Mouse (Mus musculus) left cerebral cortex, postnatal 25 days (tissue): ENCODE data around the gene Csf3. TPM values are rescaled to one million over a fixed set of nuclear protein-coding genes. Genes with fewer than 3 reads are reported as not detected.
"Not testable (repeated sequence)": the region's sequence is repeated elsewhere in the genome, so short reads cannot be mapped to it uniquely, and the experiment has no call there.

Experiments used
- DNase-seq, 2 experiments: peaks; one replicate each; pipeline ENCODE4 v3.0.0; 2022; ENCODE audit warnings: low spot score in 2 of 2, mixed read lengths in 1 of 2
- intact Hi-C: fragments of 180-260 bp; cut with DNase I; formaldehyde crosslinking; loops from one replicate; pipeline ENCODE4 v1.15.1; 2025
- total RNA-seq, 2 experiments: library from RNA; stranded (reverse); gene quantifications; 2 replicates each; pipeline ENCODE4 v1.2.3; 2021

The Csf3 gene
- total RNA-seq, result not detected

- intact Hi-C loops, result loop anchor here (5.0 kb wide), 1 partner anchor 126 kb away; no protein-coding TSS in a partner anchor
These were observed at the start of gene Csf3 for GRCm38 (mm10) chr11:98701213-98701670. TSS of gene Csf3 (plus strand) at chr11:98701263.

GRCm38 (mm10) chr11:98655076-98655475 is 46.0 kb upstream of the Csf3 start:
- DNase-seq, result peak in 1 of 2 experiments; percentile 3
- intact Hi-C loops, result loop anchor here (1.0 to 5.0 kb wide), 2 partner anchors 21 to 48 kb away; no protein-coding TSS in a partner anchor

More at GRCm38 (mm10) chr11:98701213-98701670, at the start of gene Csf3:
- no peak for DNase-seq

GRCm38 (mm10) chr11:98660517-98660916 is 40.5 kb upstream of the Csf3 start:
- intact Hi-C loops, result no loop called here
- peak; percentile 44 to 77 for DNase-seq

GRCm38 (mm10) chr11:98664091-98664490 is 37.0 kb upstream of the Csf3 start, which contains the start of gene Gsdma:
TSS of gene Gsdma (plus strand) at chr11:98664351.
- intact Hi-C loops, result no loop called here
- DNase-seq, result no peak

- intact Hi-C loops, result no loop called here
- DNase-seq, result no peak
These were observed 32.1 kb upstream of the Csf3 start for GRCm38 (mm10) chr11:98668984-98669383.

GRCm38 (mm10) chr11:98671284-98671815 is 29.7 kb upstream of the Csf3 start:
- no peak for DNase-seq
- intact Hi-C loops, result no loop called here

GRCm38 (mm10) chr11:98671857-98672256 is 29.2 kb upstream of the Csf3 start:
- intact Hi-C loops, result no loop called here

GRCm38 (mm10) chr11:98672482-98672881 is 28.6 kb upstream of the Csf3 start:
- intact Hi-C loops, result no loop called here
- no peak for DNase-seq

More at GRCm38 (mm10) chr11:98671857-98672256, 29.2 kb upstream of the Csf3 start:
- DNase-seq, result no peak

GRCm38 (mm10) chr11:98673136-98673535 is 27.9 kb upstream of the Csf3 start:
- intact Hi-C loops, result not testable (repeated sequence)
- DNase-seq, result peak; percentile 42 to 66

- no peak for DNase-seq
- intact Hi-C loops, result no loop called here
These were observed 25.2 kb upstream of the Csf3 start for GRCm38 (mm10) chr11:98675829-98676363.

GRCm38 (mm10) chr11:98680023-98680422 is 21.0 kb upstream of the Csf3 start:
- intact Hi-C loops, result no loop called here
- DNase-seq, result no peak

- intact Hi-C loops, result not testable (repeated sequence)
These were observed 20.5 kb upstream of the Csf3 start for GRCm38 (mm10) chr11:98680595-98680994.

GRCm38 (mm10) chr11:98681186-98681585 is 19.9 kb upstream of the Csf3 start:
- intact Hi-C loops, result no loop called here
- DNase-seq, result no peak

More at GRCm38 (mm10) chr11:98680595-98680994, 20.5 kb upstream of the Csf3 start:
- DNase-seq, result not testable (repeated sequence)

- peak; percentile 97 to 99 for DNase-seq
- intact Hi-C loops, result no loop called here
These were observed 19.0 kb upstream of the Csf3 start, which contains the start of gene Psmd3 for GRCm38 (mm10) chr11:98681786-98682745. TSS of gene Psmd3 (plus strand) at chr11:98682554.

GRCm38 (mm10) chr11:98682811-98683210 is 18.3 kb upstream of the Csf3 start:
- intact Hi-C loops, result no loop called here
- no peak for DNase-seq

GRCm38 (mm10) chr11:98685642-98686041 is 15.4 kb upstream of the Csf3 start:
- no peak for DNase-seq
- intact Hi-C loops, result no loop called here

GRCm38 (mm10) chr11:98686976-98687375 is 14.1 kb upstream of the Csf3 start:
- intact Hi-C loops, result no loop called here
- DNase-seq, result no peak

- intact Hi-C loops, result no loop called here
These were observed 13.1 kb upstream of the Csf3 start for GRCm38 (mm10) chr11:98688009-98688408.

GRCm38 (mm10) chr11:98693201-98693600 is 7.9 kb upstream of the Csf3 start:
- DNase-seq, result no peak
- intact Hi-C loops, result no loop called here

More at GRCm38 (mm10) chr11:98688009-98688408, 13.1 kb upstream of the Csf3 start:
- DNase-seq, result no peak

- DNase-seq, result no peak
- intact Hi-C loops, result no loop called here
These were observed 7.3 kb upstream of the Csf3 start for GRCm38 (mm10) chr11:98693746-98694145.
